Mouse (Mus musculus): ENCODE results near the gene Zmym5.
"Not testable (repeated sequence)": the region's sequence is repeated elsewhere in the genome, so short reads cannot be mapped to it uniquely, and the experiment has no call there.

The Zmym5 gene

GRCm38 (mm10) chr14:56811701-56812339, at the start of gene Zmym5:
Gene Zmym5, minus strand, starts transcription at chr14:56811716.
- DNase-seq (ENCODE audit: low spot score), result peak; percentile 80

- no peak for DNase-seq (ENCODE audit: low spot score)
These were observed 38.2 kb upstream of the Zmym5 start for GRCm38 (mm10) chr14:56849681-56850080.

- no peak for DNase-seq (ENCODE audit: low spot score)
These were observed 36.8 kb upstream of the Zmym5 start for GRCm38 (mm10) chr14:56848322-56848721.

- peak; percentile 39 for DNase-seq (ENCODE audit: low spot score)
These were observed 33.0 kb upstream of the Zmym5 start for GRCm38 (mm10) chr14:56844507-56844906.

GRCm38 (mm10) chr14:56844033-56844432, 32.5 kb upstream of the Zmym5 start:
- no peak for DNase-seq (ENCODE audit: low spot score)

GRCm38 (mm10) chr14:56834576-56834975, 23.1 kb upstream of the Zmym5 start:
- not testable (repeated sequence) for DNase-seq (ENCODE audit: low spot score)

GRCm38 (mm10) chr14:56833211-56833610, 21.7 kb upstream of the Zmym5 start:
- DNase-seq (ENCODE audit: low spot score), result not testable (repeated sequence)

- no peak for DNase-seq (ENCODE audit: low spot score)
These were observed 21.1 kb upstream of the Zmym5 start for GRCm38 (mm10) chr14:56832563-56833113.

- no peak for DNase-seq (ENCODE audit: low spot score)
These were observed 20.6 kb upstream of the Zmym5 start for GRCm38 (mm10) chr14:56832147-56832546.

- no peak for DNase-seq (ENCODE audit: low spot score)
These were observed 19.1 kb upstream of the Zmym5 start for GRCm38 (mm10) chr14:56830491-56831045.

GRCm38 (mm10) chr14:56824562-56824961, 13.0 kb upstream of the Zmym5 start:
- DNase-seq (ENCODE audit: low spot score), result no peak

GRCm38 (mm10) chr14:56817616-56818015, 6.1 kb upstream of the Zmym5 start:
- peak; percentile 16 for DNase-seq (ENCODE audit: low spot score)

- DNase-seq (ENCODE audit: low spot score), result no peak
These were observed 5.6 kb upstream of the Zmym5 start for GRCm38 (mm10) chr14:56817131-56817530.

GRCm38 (mm10) chr14:56816541-56816940, 5.0 kb upstream of the Zmym5 start:
- DNase-seq (ENCODE audit: low spot score), result no peak

- peak; percentile 85 for DNase-seq (ENCODE audit: low spot score)
These were observed 1.1 kb upstream of the Zmym5 start for GRCm38 (mm10) chr14:56812520-56813036.

- DNase-seq (ENCODE audit: low spot score), result peak; percentile 30
These were observed 480 bp downstream of the Zmym5 start for GRCm38 (mm10) chr14:56810781-56811690.

- peak; percentile 81 for DNase-seq (ENCODE audit: low spot score)
These were observed 18.3 kb downstream of the Zmym5 start for GRCm38 (mm10) chr14:56793243-56793642.

- no peak for DNase-seq (ENCODE audit: low spot score)
These were observed 26.9 kb downstream of the Zmym5 start for GRCm38 (mm10) chr14:56784575-56784974.

- no peak for DNase-seq (ENCODE audit: low spot score)
These were observed 32.6 kb downstream of the Zmym5 start for GRCm38 (mm10) chr14:56778933-56779300.

- peak; percentile 99 for DNase-seq (ENCODE audit: low spot score)
These were observed 33.1 kb downstream of the Zmym5 start, which contains the start of gene Pspc1 for GRCm38 (mm10) chr14:56778200-56778932. Gene Pspc1, minus strand, starts transcription at chr14:56778316.

- DNase-seq (ENCODE audit: low spot score), result peak; percentile 75
These were observed 34.0 kb downstream of the Zmym5 start for GRCm38 (mm10) chr14:56777360-56778136.
